7 mouse cellular contexts compared by ENCODE assay signal in the genomic region with DNA sequence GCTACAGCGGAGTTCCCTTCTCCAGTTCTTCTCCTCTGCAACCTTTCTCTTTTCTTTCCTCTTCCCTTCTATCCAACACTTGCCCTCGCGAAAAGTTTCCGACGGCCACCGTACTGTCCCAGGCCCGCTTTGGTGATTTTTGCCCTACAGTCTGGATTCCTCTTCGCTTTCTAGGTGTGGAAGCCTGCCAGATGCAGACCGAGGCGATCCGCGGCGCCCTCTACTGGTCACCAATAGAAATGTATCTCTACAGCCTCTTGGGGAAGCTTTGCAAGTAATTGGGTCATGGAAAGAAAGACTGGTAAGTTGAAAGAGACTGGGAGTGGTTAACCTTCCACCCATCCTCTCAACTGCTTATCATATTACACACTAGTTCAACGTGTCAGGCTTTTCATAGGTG. TPM values are rescaled to one million over a fixed set of nuclear protein-coding genes. Genes with fewer than 3 reads are reported as not detected.
DNase-seq lines count a peak whose midpoint lies in the region; ATAC-seq and TF ChIP-seq lines count a peak whose summit lies in the region.

No protein-coding gene starts in this region.

- no peak overlapping the region for H3K9ac ChIP-seq in forebrain, embryonic 14.5 days (ENCODE audit: low read length)
- no peak overlapping the region for H3K9ac ChIP-seq in hindbrain, embryonic 13.5 days

- peaks cover 68% of the 10 kb centered on the region for H3K27me3 ChIP-seq in Patski
- H3K27me3 ChIP-seq in forebrain, embryonic 14.5 days (replicated peaks; ENCODE audit: control insufficient read depth, insufficient read depth, low read length), result peaks cover 60% of the 10 kb centered on the region
- peaks cover 94% of the 10 kb centered on the region for H3K27me3 ChIP-seq in hindbrain, embryonic 13.5 days
- peaks cover 7% of the 10 kb centered on the region for H3K27me3 ChIP-seq in spleen, adult 2 months (ENCODE audit: control insufficient read depth, insufficient read depth, low read length)

- TF ChIP-seq CTCF in Patski (IDR thresholded peaks at IDR 0.05), result no peak
- TF ChIP-seq CTCF in spleen, adult 2 months (IDR thresholded peaks at IDR 0.05; ENCODE audit: extremely low read depth, insufficient read depth, insufficient read length, insufficient replicate concordance), result peak; percentile 25; the same call in 1 of the 2 replicates

- H3K4me3 ChIP-seq in forebrain, embryonic 14.5 days (ENCODE audit: low read depth, low read length), result no peak overlapping the region
- H3K4me3 ChIP-seq in hindbrain, embryonic 13.5 days, result peak overlapping the region; percentile 3; the same call in 1 of the 2 replicates
- H3K4me3 ChIP-seq in spleen, adult 2 months (ENCODE audit: extremely low read depth, insufficient read depth, insufficient read length), result no peak overlapping the region

- under 1% methylated on average over 14 of the region's 14 CpGs for WGBS in forebrain, embryonic 14.5 days
- under 1% methylated on average over 14 of the region's 14 CpGs for WGBS in hindbrain, embryonic 13.5 days
- WGBS in spleen, adult 2 months, result 6% methylated on average over 14 of the region's 14 CpGs

- no peak overlapping the region for H3K4me2 ChIP-seq in forebrain, embryonic 14.5 days (ENCODE audit: low read length)
- H3K4me2 ChIP-seq in hindbrain, embryonic 13.5 days, result no peak overlapping the region

- ATAC-seq in Patski, result peak; percentile 75
- peak; percentile 52; the same call in 1 of the 2 replicates for ATAC-seq in cerebellum, adult (ENCODE audit: insufficient number of reproducible peaks, low FRiP score, low TSS enrichment)
- peak; percentile 40 for ATAC-seq in forebrain, embryonic 14.5 days
- ATAC-seq in hindbrain, embryonic 13.5 days (ENCODE audit: low FRiP score), result peak; percentile 39; the same call in 1 of the 2 replicates

- POLR2A ChIA-PET in Patski (lab: Charles Lee), result no interaction called here

- H3K27ac ChIP-seq in forebrain, embryonic 14.5 days (ENCODE audit: low read depth, low read length), result no peak overlapping the region
- H3K27ac ChIP-seq in hindbrain, embryonic 13.5 days, result no peak overlapping the region
- H3K27ac ChIP-seq in spleen, adult 2 months (ENCODE audit: insufficient read depth, low read length), result no peak overlapping the region

- in situ Hi-C loops in Patski (cut with MboI; ENCODE audit: low pct_unique_long_range_greater_than_20kb), result loop anchor here (10.0 kb wide), 2 partner anchors 296 to 486 kb away; no protein-coding TSS in a partner anchor

- H3K36me3 ChIP-seq in forebrain, embryonic 14.5 days (ENCODE audit: control insufficient read depth, insufficient read depth, low read length), result no peaks in the 10 kb centered on the region
- no peaks in the 10 kb centered on the region for H3K36me3 ChIP-seq in hindbrain, embryonic 13.5 days
- H3K36me3 ChIP-seq in spleen, adult 2 months (ENCODE audit: control insufficient read depth, insufficient read depth, low read length), result no peaks in the 10 kb centered on the region

- CTCF ChIA-PET in Patski (lab: Charles Lee), result interaction anchor here (0.8 to 1.9 kb wide), 4 partner anchors 13 to 484 kb away, joined by 3 to 6 read pairs (median 3); no protein-coding TSS in a partner anchor

- no peaks in the 10 kb centered on the region for H3K4me1 ChIP-seq in forebrain, embryonic 14.5 days (ENCODE audit: control insufficient read depth, insufficient read depth, low read length)
- 0 out of 2 replicates have a peak, but pooled peaks cover 6% of the 10 kb centered on the region for H3K4me1 ChIP-seq in hindbrain, embryonic 13.5 days (replicated peaks)
- no peaks in the 10 kb centered on the region for H3K4me1 ChIP-seq in spleen, adult 2 months (ENCODE audit: control insufficient read depth, insufficient read depth, insufficient read length)

- TF ChIP-seq POLR2A in spleen, adult 2 months (IDR thresholded peaks at IDR 0.05; ENCODE audit: low read depth, low read length), result no peak

- no peaks in the 10 kb centered on the region for H3K9me3 ChIP-seq in forebrain, embryonic 14.5 days (replicated peaks; ENCODE audit: control insufficient read depth, low read length)
- no peaks in the 10 kb centered on the region for H3K9me3 ChIP-seq in hindbrain, embryonic 13.5 days

- DNase-seq in Patski (ENCODE audit: low read depth, low spot score), result peak; percentile 10
- peak; percentile 82 for DNase-seq in forebrain, embryonic 14.5 days (ENCODE audit: low spot score)
- peak; percentile 72 to 75 for DNase-seq in layer of hippocampus, postnatal 36 days
- peak; percentile 84 for DNase-seq in mesoderm, embryonic 11.5 days (ENCODE audit: low read depth, low spot score)
- no peak for DNase-seq in spleen, adult 2 months (ENCODE audit: low read depth in 1 of 2, low spot score in 2 of 2)

RNA-seq across cellular contexts. Expression of a gene that starts 4.4 kb away (rescaled TPM):
- polyA plus RNA-seq in Patski (2021), result not detected
- 13.9 and 15.9 TPM in 2 replicates for polyA plus RNA-seq in forebrain, embryonic 14.5 days (2014; fragmentation: Nextera tagmentation; extraction: Ambion mirVana)
- polyA plus RNA-seq in hindbrain, embryonic 13.5 days (2015; fragmentation: Nextera tagmentation; extraction: Ambion mirVana), result 0.31 TPM in 1 of 2 replicates, not detected in the other
- total RNA-seq in layer of hippocampus, postnatal 36 days (2021), result under 1 TPM; 0.23 to 0.65 TPM
- polyA plus RNA-seq in spleen, adult 2 months (2012; rRNA removed), result not detected in 2 replicates

Comparison
In these comparisons a context has a peak if more than half of its experiments do, and no peak if none do; other contexts are left out.
1. DNase-seq: peak in Patski (single experiment), forebrain, embryonic 14.5 days (single experiment), layer of hippocampus, postnatal 36 days (2 of 2) and mesoderm, embryonic 11.5 days (single experiment); none in spleen, adult 2 months (0 of 2).
2. RNA of a gene that starts 4.4 kb away (polyA plus RNA-seq): 13.9 to 15.9 TPM in forebrain, embryonic 14.5 days; 0.31 TPM in hindbrain, embryonic 13.5 days, not detected in Patski (single experiment) and not detected in spleen, adult 2 months; every median in the first group is over 10 times any median in the second.
3. Peak in every context shown above with its lines, with median percentiles within 50 percentile points of each other: ATAC-seq.